Comparison of ENCODE assay signal across 35 mouse cellular contexts in genomic region chr7:66343307-66343706, GRCm38 (mm10). TPM values are rescaled to one million over a fixed set of nuclear protein-coding genes. Genes with fewer than 3 reads are reported as not detected.
DNase-seq lines count a peak whose midpoint lies in the region; ATAC-seq and TF ChIP-seq lines count a peak whose summit lies in the region.
"Had no signal": no experiment of that assay in that cellular context is flagged by ENCODE, and none has a peak within 500 bp of the region (broad histone marks: within the 10 kb centered on the region; RNA-seq: fewer than 3 reads in every experiment).

No protein-coding gene starts in this region.

- no peak for ATAC-seq in intestine, embryonic 16.5 days
- ATAC-seq in intestine, embryonic 15.5 days = no peak
- no peak for ATAC-seq in stomach, embryonic 16.5 days (ENCODE audit: insufficient read depth, low FRiP score)
- no peak for ATAC-seq in stomach, postnatal 0 days (ENCODE audit: low FRiP score, low TSS enrichment)
- ATAC-seq in neural tube, embryonic 15.5 days (ENCODE audit: low FRiP score) = no peak
- ATAC-seq: forebrain, embryonic 13.5 days; liver, embryonic 12.5 days had no signal

- peak overlapping the region; percentile 48 for H3K4me3 ChIP-seq in gastrocnemius, adult 2 months
- no peak overlapping the region for H3K4me3 ChIP-seq in intestine, embryonic 16.5 days (ENCODE audit: low read length)
- H3K4me3 ChIP-seq in intestine, embryonic 15.5 days (replicated peaks) = no peak overlapping the region
- H3K4me3 ChIP-seq in stomach, embryonic 16.5 days (replicated peaks; ENCODE audit: low read length) = no peak overlapping the region
- no peak overlapping the region for H3K4me3 ChIP-seq in stomach, postnatal 0 days (ENCODE audit: low read depth, low read length)
- H3K4me3 ChIP-seq in myocyte = no peak overlapping the region
- H3K4me3 ChIP-seq in neural tube, embryonic 15.5 days (replicated peaks) = no peak overlapping the region
- H3K4me3 ChIP-seq: forebrain, embryonic 13.5 days; hindbrain, embryonic 13.5 days; liver, embryonic 12.5 days; midbrain, embryonic 10.5 days; neural tube, embryonic 13.5 days had no signal

- intact Hi-C loops in gastrocnemius, adult 2 months (cut with DNase I) = loop anchor here (5.0 kb wide), 1 partner anchor 44 kb away; the partner anchor contains the start of gene Lrrk1

- TF ChIP-seq POLR2A in myocyte (IDR thresholded peaks at IDR 0.05; ENCODE audit: insufficient read length, low read depth) = no peak

- H3K27me3 ChIP-seq in intestine, embryonic 16.5 days (replicated peaks; ENCODE audit: control insufficient read depth, insufficient read depth, low read length) = no peaks in the 10 kb centered on the region
- H3K27me3 ChIP-seq in intestine, embryonic 15.5 days (replicated peaks) = no peaks in the 10 kb centered on the region
- no peaks in the 10 kb centered on the region for H3K27me3 ChIP-seq in stomach, embryonic 16.5 days (ENCODE audit: control insufficient read depth, insufficient read depth, low read length)
- no peaks in the 10 kb centered on the region for H3K27me3 ChIP-seq in stomach, postnatal 0 days (ENCODE audit: control insufficient read depth, insufficient read depth, low read length)
- no peaks in the 10 kb centered on the region for H3K27me3 ChIP-seq in myocyte (ENCODE audit: control insufficient read depth, insufficient read depth, insufficient read length)
- no peaks in the 10 kb centered on the region for H3K27me3 ChIP-seq in neural tube, embryonic 15.5 days (replicated peaks)
- H3K27me3 ChIP-seq: forebrain, embryonic 13.5 days; hindbrain, embryonic 13.5 days; liver, embryonic 12.5 days; neural tube, embryonic 13.5 days had no signal

- DNase-seq in gastrocnemius, adult 2 months = no peak
- no peak for DNase-seq in gastrocnemius, postnatal 10 days
- no peak for DNase-seq in stomach, postnatal 0 days (ENCODE audit: low spot score)
- DNase-seq: adrenal gland, postnatal 36 days; cerebellum, adult 2 months; cerebellum, postnatal 14 days; gastrocnemius, postnatal 36 days; kidney, adult 8-10 months; layer of hippocampus, postnatal 36 days; left cerebral cortex, postnatal 4 days; liver, postnatal 0 days; lung, postnatal 4 days had no signal

- H3ac ChIP-seq in myocyte (ENCODE audit: control insufficient read depth, insufficient read length) = no peak overlapping the region

- H3K9ac ChIP-seq in intestine, embryonic 16.5 days (ENCODE audit: low read depth, low read length) = no peak overlapping the region
- no peak overlapping the region for H3K9ac ChIP-seq in intestine, embryonic 15.5 days
- H3K9ac ChIP-seq in stomach, embryonic 16.5 days (ENCODE audit: low read length) = 0 out of 2 replicates have a peak overlapping the region, but pooled peaks have one; percentile 2
- no peak overlapping the region for H3K9ac ChIP-seq in stomach, postnatal 0 days (ENCODE audit: low read length)
- H3K9ac ChIP-seq in neural tube, embryonic 15.5 days (replicated peaks) = no peak overlapping the region
- H3K9ac ChIP-seq: forebrain, embryonic 13.5 days; hindbrain, embryonic 13.5 days; liver, embryonic 12.5 days; liver, postnatal 0 days; neural tube, embryonic 13.5 days had no signal

- no peaks in the 10 kb centered on the region for H3K36me3 ChIP-seq in intestine, embryonic 16.5 days (ENCODE audit: control insufficient read depth, insufficient read depth, low read length)
- H3K36me3 ChIP-seq in intestine, embryonic 15.5 days = no peaks in the 10 kb centered on the region
- H3K36me3 ChIP-seq in stomach, embryonic 16.5 days (ENCODE audit: control insufficient read depth, insufficient read depth, low read length) = peaks cover 2% of the 10 kb centered on the region; the same call in 1 of the 2 replicates
- no peaks in the 10 kb centered on the region for H3K36me3 ChIP-seq in stomach, postnatal 0 days (ENCODE audit: control insufficient read depth, insufficient read depth, low read length)
- no peaks in the 10 kb centered on the region for H3K36me3 ChIP-seq in myocyte (ENCODE audit: control insufficient read depth, insufficient read depth)
- no peaks in the 10 kb centered on the region for H3K36me3 ChIP-seq in neural tube, embryonic 15.5 days
- H3K36me3 ChIP-seq: hindbrain, embryonic 13.5 days; liver, embryonic 12.5 days; midbrain, embryonic 10.5 days; neural tube, embryonic 13.5 days had no signal

- H3K79me2 ChIP-seq in myocyte (ENCODE audit: control insufficient read depth, insufficient read depth) = peaks cover 32% of the 10 kb centered on the region

- no peak for TF ChIP-seq EP300 in stomach, postnatal 0 days (optimal IDR thresholded peaks at IDR 0.05)

- WGBS in intestine, embryonic 16.5 days = 54% methylated on average over 5 of the region's 5 CpGs
- WGBS in intestine, embryonic 15.5 days = 60% methylated on average over 5 of the region's 5 CpGs
- 69% methylated on average over 5 of the region's 5 CpGs for WGBS in stomach, embryonic 16.5 days
- 56% methylated on average over 5 of the region's 5 CpGs for WGBS in stomach, postnatal 0 days
- WGBS in neural tube, embryonic 15.5 days = 79% methylated on average over 5 of the region's 5 CpGs

- peaks cover 6% of the 10 kb centered on the region for H3K4me1 ChIP-seq in intestine, embryonic 16.5 days (ENCODE audit: control insufficient read depth, insufficient read depth, low read length)
- H3K4me1 ChIP-seq in intestine, embryonic 15.5 days (replicated peaks) = peaks cover 14% of the 10 kb centered on the region
- peaks cover 19% of the 10 kb centered on the region for H3K4me1 ChIP-seq in stomach, embryonic 16.5 days (ENCODE audit: control insufficient read depth, insufficient read depth, low read length)
- H3K4me1 ChIP-seq in stomach, postnatal 0 days (replicated peaks; ENCODE audit: control insufficient read depth, insufficient read depth) = peaks cover 8% of the 10 kb centered on the region
- H3K4me1 ChIP-seq in neural tube, embryonic 15.5 days = peaks cover 8% of the 10 kb centered on the region

- H3K4me2 ChIP-seq in intestine, embryonic 16.5 days (ENCODE audit: low read depth, low read length) = no peak overlapping the region
- H3K4me2 ChIP-seq in intestine, embryonic 15.5 days (replicated peaks) = no peak overlapping the region
- no peak overlapping the region for H3K4me2 ChIP-seq in stomach, embryonic 16.5 days (ENCODE audit: low read depth, low read length)
- H3K4me2 ChIP-seq in stomach, postnatal 0 days (replicated peaks; ENCODE audit: low read depth) = no peak overlapping the region
- H3K4me2 ChIP-seq in myocyte (ENCODE audit: low read depth) = peak overlapping the region; percentile 79
- H3K4me2 ChIP-seq in neural tube, embryonic 15.5 days = no peak overlapping the region
- H3K4me2 ChIP-seq: forebrain, embryonic 13.5 days; hindbrain, embryonic 13.5 days; liver, embryonic 12.5 days; neural tube, embryonic 13.5 days had no signal

- no peaks in the 10 kb centered on the region for H3K9me3 ChIP-seq in intestine, embryonic 16.5 days (ENCODE audit: control insufficient read depth, low read length)
- no peaks in the 10 kb centered on the region for H3K9me3 ChIP-seq in intestine, embryonic 15.5 days
- H3K9me3 ChIP-seq in stomach, embryonic 16.5 days (replicated peaks; ENCODE audit: control insufficient read depth, low read length) = no peaks in the 10 kb centered on the region
- no peaks in the 10 kb centered on the region for H3K9me3 ChIP-seq in stomach, postnatal 0 days (ENCODE audit: control insufficient read depth, low read length)
- no peaks in the 10 kb centered on the region for H3K9me3 ChIP-seq in neural tube, embryonic 15.5 days (replicated peaks)
- H3K9me3 ChIP-seq: forebrain, embryonic 13.5 days; hindbrain, embryonic 13.5 days; liver, embryonic 12.5 days; midbrain, embryonic 10.5 days; neural tube, embryonic 13.5 days had no signal

- H3K27ac ChIP-seq in gastrocnemius, adult 2 months = peak overlapping the region; percentile 72
- H3K27ac ChIP-seq in intestine, embryonic 16.5 days (ENCODE audit: low read length) = peak overlapping the region; percentile 38; the same call in 1 of the 2 replicates
- H3K27ac ChIP-seq in intestine, embryonic 15.5 days = no peak overlapping the region
- H3K27ac ChIP-seq in stomach, embryonic 16.5 days (ENCODE audit: low read length) = no peak overlapping the region; the same call in 1 of the 2 replicates
- no peak overlapping the region for H3K27ac ChIP-seq in stomach, postnatal 0 days (replicated peaks)
- no peak overlapping the region for H3K27ac ChIP-seq in neural tube, embryonic 15.5 days (replicated peaks)
- H3K27ac ChIP-seq: forebrain, embryonic 13.5 days; hindbrain, embryonic 13.5 days; kidney, postnatal 0 days; liver, embryonic 12.5 days; midbrain, embryonic 10.5 days; neural tube, embryonic 13.5 days had no signal

- no peak for TF ChIP-seq CTCF in gastrocnemius, adult 2 months (IDR thresholded peaks at IDR 0.05)
- TF ChIP-seq CTCF in stomach, postnatal 0 days (IDR thresholded peaks at IDR 0.05; ENCODE audit: low read depth) = no peak

TF ChIP-seq in myocyte, 11 proteins besides CTCF, POLR2A, EP300 and RAD21:
- TF ChIP-seq MAX (IDR thresholded peaks at IDR 0.05; ENCODE audit: low read depth) = no peak
- TF ChIP-seq REST (IDR thresholded peaks at IDR 0.05; ENCODE audit: insufficient read depth, insufficient read length) = no peak
- TF ChIP-seq CEBPB (IDR thresholded peaks at IDR 0.05; ENCODE audit: insufficient read depth, poor library complexity, severe bottlenecking) = no peak
- no peak for TF ChIP-seq POLR2AphosphoS2 (IDR thresholded peaks at IDR 0.05; ENCODE audit: insufficient read length, low read depth)
- no peak for TF ChIP-seq E2F4 (IDR thresholded peaks at IDR 0.05; ENCODE audit: insufficient read depth)
TF ChIP-seq in myocyte: peak in this region for 0.

RNA-seq across cellular contexts. Expression of gene Gm10974, which starts 22.4 kb away (rescaled TPM):
- total RNA-seq in gastrocnemius, adult 2 months (2021) = not detected
- total RNA-seq in gastrocnemius, postnatal 10 days (2021) = not detected
- not detected in 2 replicates for polyA plus RNA-seq in intestine, embryonic 16.5 days (2015; fragmentation: Nextera tagmentation; extraction: Ambion mirVana)
- not detected in 2 replicates for polyA plus RNA-seq in intestine, embryonic 15.5 days (2015; fragmentation: Nextera tagmentation; extraction: Ambion mirVana)
- not detected in 2 replicates for polyA plus RNA-seq in stomach, embryonic 16.5 days (2015; fragmentation: Nextera tagmentation; extraction: Ambion mirVana)
- not detected in 2 replicates for polyA plus RNA-seq in stomach, postnatal 0 days (2015; fragmentation: Nextera tagmentation; extraction: Ambion mirVana)
- not detected for polyA plus RNA-seq in myocyte (2012; fragmentation: generic; extraction: Trizol)
- not detected in 2 replicates for polyA plus RNA-seq in neural tube, embryonic 15.5 days (2015; fragmentation: Nextera tagmentation; extraction: Ambion mirVana)
- total RNA-seq: adrenal gland, adult 18-20 months; adrenal gland, postnatal 36 days; gastrocnemius, postnatal 36 days; heart, postnatal 4 days; layer of hippocampus, postnatal 36 days; left cerebral cortex, postnatal 4 days; MEL; midbrain, postnatal 0 days had no signal
- polyA plus RNA-seq: brain, embryonic 14.5 days; cerebellum, adult 2 months; cortical plate, adult 2 months; embryonic facial prominence, embryonic 14.5 days; forebrain, embryonic 13.5 days; heart, embryonic 14.5 days; hindbrain, embryonic 13.5 days; kidney, postnatal 0 days; large intestine, adult 2 months; limb, embryonic 14.5 days; liver, embryonic 12.5 days; liver, postnatal 0 days; lung, embryonic 16.5 days; midbrain, embryonic 10.5 days; midbrain, postnatal 0 days; neural tube, embryonic 13.5 days; urinary bladder, adult 2 months had no signal

RNA-seq across cellular contexts. Expression of gene Lrrk1, which starts 44.8 kb away (rescaled TPM):
- 1 to 10 TPM; 3.0 to 6.4 TPM for total RNA-seq in gastrocnemius, adult 2 months (2021)
- 1 to 10 TPM; 7.7 to 9.2 TPM for total RNA-seq in gastrocnemius, postnatal 10 days (2021)
- 15.4 and 16.6 TPM in 2 replicates for polyA plus RNA-seq in intestine, embryonic 16.5 days (2015; fragmentation: Nextera tagmentation; extraction: Ambion mirVana)
- polyA plus RNA-seq in intestine, embryonic 15.5 days (2015; fragmentation: Nextera tagmentation; extraction: Ambion mirVana) = 15.7 and 16.9 TPM in 2 replicates
- polyA plus RNA-seq in stomach, embryonic 16.5 days (2015; fragmentation: Nextera tagmentation; extraction: Ambion mirVana) = 19.5 and 21.4 TPM in 2 replicates
- 8.5 and 9.2 TPM in 2 replicates for polyA plus RNA-seq in stomach, postnatal 0 days (2015; fragmentation: Nextera tagmentation; extraction: Ambion mirVana)
- polyA plus RNA-seq in myocyte (2012; fragmentation: generic; extraction: Trizol) = 24.8 TPM
- 5.1 and 8.2 TPM in 2 replicates for polyA plus RNA-seq in neural tube, embryonic 15.5 days (2015; fragmentation: Nextera tagmentation; extraction: Ambion mirVana)

Comparison
In these comparisons a context has a peak if more than half of its experiments do, and no peak if none do; other contexts are left out.
1. H3K27ac ChIP-seq: peak in gastrocnemius, adult 2 months (single experiment) and intestine, embryonic 16.5 days (single experiment); none in intestine, embryonic 15.5 days (single experiment), stomach, embryonic 16.5 days (single experiment), stomach, postnatal 0 days (single experiment) and neural tube, embryonic 15.5 days (single experiment).